Mouse (Mus musculus): Measurements from ENCODE around the gene Slc11a2.
A peak's percentile ranks its signal among the peaks of the same experiment; 100 is the strongest.

The Slc11a2 gene

DNA sequence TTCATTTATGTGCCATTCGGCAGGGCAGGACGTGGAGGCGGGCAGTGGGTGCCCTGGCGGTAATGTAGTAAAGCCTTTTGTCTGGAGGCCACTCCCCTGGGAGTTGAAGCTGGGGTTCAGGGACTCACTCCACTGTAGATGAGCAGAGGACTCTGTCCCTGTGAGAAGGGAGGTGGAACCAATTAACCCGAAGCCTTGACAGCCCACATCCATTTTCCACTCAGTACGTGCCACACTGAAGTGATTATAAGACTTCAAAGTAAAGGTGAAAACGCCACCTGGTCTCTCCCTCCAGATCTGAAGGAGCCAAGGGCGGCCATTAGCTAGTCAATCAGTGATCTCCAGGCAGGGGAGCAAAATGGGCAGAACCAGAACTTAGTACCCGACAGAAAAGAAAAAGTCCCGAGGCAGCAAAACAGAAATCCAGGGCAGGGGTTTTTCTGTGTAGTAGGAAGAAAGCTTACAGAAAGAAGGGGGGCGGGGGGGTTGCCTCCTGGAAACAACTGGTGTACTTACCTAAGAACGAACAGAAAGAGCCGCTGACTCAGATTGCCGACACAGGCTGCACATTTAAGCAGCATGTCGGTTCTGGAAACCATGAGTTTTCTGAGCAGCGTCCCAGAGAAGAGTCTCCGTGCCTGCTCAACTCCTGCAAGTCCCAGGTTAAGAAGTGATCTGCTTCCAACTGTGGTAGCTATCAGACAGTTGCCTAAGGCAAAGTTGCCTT lies at the start of gene Slc11a2:
TSS of gene Slc11a2 (minus strand) at position 677 of the 727 bp plus-strand sequence.
- DNase-seq = no peak

DNA sequence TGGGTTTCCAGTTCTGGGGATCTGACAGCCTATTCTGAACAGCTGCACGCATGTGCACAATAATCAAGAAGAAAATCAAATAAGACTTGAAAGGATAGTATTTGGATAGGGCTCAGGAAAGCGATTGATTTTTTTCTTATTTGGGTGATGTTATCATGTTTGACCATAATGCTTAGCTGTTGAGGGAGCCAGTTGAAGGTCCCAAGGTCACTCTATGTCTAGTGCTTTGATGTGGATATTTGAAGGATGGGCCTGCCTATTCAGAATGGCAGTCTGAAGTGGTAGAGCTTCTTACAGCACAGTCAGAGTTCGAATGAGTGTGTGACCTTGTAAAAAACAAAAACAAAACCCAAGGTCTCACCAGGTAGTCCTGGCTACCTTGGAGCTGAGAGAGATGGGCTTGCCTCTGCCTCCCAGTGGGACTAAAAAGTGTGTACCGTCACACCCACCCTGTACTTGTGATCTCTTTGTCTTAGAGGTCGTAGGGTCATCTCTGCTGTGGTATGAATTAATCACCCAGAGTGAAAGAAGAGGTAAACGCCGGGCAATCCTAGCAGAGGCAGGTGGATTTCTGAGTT lies 49.1 kb upstream of the Slc11a2 start:
- no peak for DNase-seq

DNA sequence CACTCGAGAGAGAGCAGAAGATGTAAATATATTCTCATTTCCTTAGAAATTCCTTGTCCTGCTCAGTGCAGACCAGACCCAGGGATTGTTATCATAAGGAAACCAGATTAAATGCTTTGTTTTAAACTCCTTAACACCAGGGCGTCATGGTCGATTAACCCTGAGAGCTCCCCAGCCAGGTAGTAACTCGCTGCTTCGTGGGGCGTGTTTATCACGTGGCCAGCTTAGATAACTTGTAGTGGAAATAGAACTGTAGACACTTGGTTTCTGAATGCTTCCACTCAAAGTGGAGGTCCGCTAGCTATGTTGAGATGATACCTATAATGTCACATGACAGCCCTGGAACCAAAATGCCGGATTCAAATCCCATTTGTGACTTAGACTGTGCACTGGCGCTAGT lies 45.2 kb upstream of the Slc11a2 start:
- no peak for DNase-seq

DNA sequence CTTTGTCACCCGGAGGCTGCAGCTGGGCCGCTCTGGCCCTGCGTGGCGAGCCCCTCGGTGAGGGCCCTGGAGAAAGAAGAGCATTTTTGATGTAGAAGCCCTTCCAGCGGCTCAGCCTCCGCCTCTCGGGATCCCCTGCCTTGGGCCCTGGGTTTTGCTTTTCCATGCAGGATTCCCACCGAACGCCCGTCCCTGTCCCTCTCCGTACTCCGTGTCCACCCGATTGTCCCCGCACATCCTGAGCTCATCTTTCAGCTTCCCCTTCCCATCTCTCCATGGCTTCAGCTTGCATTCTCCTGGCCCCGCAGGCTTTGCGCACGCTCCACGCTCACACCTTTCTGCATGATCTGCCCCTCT lies 44.3 kb upstream of the Slc11a2 start:
- DNase-seq = no peak

DNA sequence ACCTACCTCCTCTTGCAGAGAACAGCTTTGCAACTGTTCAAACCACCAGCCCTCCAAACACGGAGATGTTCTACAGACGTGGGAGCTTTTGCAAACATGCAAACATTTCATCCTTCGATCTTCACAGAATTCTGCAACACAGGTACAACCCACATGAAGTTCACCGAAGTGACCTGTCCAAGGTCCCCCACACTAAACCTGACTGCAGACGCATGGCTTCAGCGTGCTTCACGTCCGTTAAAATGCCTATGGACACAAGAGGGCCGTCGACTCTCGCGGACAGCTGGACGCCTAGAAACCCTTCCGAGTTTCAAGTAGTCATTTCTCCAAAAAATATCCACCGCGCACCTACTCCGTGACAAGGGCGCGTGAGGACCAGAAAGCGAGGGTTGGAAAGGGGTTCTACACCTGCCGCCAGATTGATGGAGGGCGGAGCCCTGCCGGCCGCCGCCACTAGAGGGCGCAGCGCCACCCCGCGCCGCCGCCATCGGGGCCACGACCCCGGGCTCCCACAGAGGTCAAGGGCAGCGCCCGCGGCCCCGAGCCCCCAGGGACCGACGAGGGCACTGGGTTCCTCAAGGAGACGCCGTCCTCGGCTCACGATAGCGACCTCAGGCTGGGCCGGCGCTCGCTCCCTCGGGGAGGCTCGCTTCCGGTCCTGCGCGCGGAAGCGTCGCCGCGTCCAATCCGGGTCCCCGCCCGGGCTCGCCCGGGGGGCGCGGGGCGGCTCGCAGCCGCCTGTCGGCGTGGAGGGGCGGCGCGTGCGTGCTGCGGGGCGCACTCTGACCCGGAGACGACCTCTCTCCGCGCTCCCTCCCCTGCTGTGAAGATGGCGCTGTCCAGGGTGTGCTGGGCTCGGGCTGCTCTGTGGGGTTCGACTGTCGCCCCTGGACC lies 43.7 kb upstream of the Slc11a2 start, which contains the start of gene Letmd1:
TSS of gene Letmd1 (plus strand) at position 729 of the 894 bp plus-strand sequence.
- DNase-seq = peak; percentile 90

DNA sequence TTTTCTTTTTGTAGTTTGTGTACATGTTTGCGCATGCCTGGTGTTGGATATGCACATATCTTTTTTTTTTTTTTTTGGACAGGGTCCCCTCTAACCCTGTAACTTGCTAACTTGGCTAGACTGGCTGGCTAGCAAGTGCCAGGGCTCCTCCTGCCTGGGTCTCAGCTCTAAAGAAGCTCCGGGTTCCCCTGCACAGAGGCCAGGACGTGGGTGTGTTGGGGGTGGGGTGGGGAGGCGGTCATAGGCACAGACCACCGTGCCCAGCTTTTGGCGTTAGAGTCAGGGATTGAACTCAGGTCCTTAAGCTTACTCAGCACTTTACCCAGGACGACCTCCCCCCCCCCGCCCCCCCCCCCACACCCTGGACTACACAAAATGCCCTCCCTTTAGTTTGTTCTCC lies 42.9 kb upstream of the Slc11a2 start:
- DNase-seq = no peak

DNA sequence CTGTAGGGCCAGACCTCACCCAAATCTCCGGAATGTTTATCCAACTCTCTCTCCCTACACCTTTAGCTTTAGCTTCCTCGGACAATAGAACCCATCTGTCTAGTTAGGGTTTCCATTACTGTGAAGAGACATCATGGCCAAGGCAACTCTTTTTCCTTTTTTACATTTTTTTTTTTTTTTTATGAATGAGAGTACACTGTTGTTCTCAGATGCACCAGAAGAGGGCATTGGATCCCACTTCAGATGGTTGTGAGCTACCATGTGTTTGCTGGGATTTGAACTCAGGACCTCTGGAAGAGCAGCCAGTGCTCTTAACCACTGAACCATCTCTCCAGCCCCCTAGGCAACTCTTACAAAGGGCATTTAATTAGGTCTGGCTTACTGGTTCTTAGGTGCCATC lies 40.6 kb upstream of the Slc11a2 start:
- no peak for DNase-seq

DNA sequence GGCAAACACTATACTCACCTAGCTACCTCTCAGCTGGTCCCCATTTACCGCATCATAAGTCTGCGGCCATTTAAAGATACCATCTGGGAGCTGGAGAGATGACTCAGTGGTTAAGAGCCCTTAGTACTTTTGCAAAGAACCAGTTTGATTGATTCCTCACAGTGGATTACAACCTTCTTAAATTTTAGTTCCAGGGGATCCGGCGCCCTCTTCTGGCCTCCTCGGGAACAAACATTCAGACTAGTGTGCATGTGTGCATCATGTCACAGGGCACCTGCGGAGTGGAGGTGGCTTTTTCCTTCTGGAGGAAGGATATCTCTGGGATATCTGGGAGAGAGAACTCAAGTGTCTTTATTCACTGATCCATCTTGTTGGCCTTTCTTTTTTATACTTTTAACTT lies 38.8 kb upstream of the Slc11a2 start:
- DNase-seq = peak; percentile 79

DNA sequence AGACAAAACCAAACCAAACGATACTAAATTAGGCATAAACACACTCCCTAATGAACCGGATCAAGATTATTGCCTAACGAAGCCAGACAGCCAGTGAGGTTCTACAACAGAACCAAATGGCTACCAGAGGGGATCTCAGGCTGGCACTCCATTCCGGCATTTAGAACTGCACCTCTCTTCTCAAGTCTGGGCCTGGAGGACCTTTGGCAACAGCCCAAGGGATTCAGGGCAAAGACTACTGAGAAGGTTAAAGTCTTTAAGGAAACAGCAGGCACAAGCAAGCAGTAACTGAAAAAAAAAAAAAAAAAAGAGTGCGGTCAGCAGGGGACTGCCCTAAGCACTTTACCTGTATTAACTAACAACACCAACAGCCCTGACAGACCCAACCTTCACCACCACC lies 37.2 kb upstream of the Slc11a2 start:
- no peak for DNase-seq

DNA sequence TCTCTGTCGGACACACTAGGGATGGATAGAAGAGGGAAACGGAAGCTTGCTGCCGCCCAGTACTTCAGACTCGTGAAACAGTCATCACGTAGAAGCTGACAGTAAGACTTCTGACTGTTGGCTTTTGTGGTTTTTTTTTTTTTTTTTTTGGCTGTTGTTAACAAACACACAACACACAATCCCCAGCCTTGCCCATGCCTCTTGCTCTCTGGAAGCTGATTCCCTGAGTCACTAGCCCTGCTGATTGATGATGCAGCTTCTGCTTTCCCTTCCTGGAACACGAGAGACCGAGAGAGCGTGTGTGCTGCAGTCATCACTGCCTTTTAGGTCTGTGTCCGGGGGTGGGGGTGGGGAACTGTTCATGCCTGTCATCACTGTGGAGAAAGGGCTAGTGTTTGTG lies 36.8 kb upstream of the Slc11a2 start:
- DNase-seq = no peak

DNA sequence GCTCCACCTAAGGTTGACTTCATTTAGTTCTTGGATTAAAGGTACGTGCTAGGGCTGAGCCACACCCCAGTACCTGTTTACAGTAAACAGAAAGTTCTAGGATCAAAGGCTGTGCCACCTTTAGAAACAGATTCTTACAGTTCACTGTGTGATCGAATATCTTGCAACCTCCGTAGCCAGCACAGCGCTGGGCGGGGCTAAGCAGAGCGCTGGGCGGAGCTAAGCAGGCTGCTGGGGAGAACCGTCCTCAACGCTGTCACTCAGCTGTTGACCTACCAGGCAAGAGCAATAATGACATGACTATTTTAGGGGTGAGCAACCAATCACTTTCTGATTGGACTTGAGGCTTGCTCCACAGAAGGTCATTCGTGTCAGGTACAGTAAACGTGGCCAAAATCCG lies 36.1 kb upstream of the Slc11a2 start:
- no peak for DNase-seq

DNA sequence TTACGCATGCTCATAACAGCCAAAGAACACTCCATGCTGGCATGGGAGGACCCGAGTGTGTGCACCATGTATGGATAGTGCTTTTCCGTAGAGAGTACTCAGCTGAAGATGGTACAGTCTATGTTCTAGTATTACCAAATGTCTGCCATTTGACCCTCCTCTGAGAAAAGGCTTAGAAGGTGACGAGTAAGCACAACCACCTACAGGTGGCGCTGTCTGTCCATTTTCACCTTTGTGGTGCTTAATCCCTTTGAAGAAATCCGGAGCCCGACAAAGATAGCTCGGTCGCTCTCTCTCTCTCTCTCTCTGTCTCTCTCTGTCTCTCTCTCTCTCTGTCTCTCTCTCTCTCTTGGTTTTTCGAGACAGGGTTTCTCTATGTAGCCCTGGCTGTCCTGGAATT lies 33.2 kb upstream of the Slc11a2 start:
- peak; percentile 69 for DNase-seq

DNA sequence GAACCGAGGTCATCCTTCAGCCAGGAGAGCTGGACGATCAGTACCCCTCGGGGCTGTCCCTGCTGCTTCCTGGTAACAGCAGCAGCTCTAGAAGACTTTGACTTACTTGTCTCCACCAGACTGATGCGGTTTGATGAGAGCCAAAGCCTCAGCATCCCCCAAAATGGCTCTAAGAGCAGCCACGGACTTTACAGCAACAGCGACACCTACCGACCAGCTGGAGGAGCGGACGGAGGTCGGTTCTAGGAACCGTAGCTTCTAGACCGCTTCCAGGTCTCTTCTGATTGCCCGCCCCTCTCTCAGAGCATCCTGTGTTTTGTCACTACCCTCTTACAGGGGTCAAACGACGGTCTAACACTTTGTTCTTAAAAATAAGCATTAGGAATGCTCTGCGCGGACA lies 32.5 kb upstream of the Slc11a2 start:
- peak; percentile 87 for DNase-seq

DNA sequence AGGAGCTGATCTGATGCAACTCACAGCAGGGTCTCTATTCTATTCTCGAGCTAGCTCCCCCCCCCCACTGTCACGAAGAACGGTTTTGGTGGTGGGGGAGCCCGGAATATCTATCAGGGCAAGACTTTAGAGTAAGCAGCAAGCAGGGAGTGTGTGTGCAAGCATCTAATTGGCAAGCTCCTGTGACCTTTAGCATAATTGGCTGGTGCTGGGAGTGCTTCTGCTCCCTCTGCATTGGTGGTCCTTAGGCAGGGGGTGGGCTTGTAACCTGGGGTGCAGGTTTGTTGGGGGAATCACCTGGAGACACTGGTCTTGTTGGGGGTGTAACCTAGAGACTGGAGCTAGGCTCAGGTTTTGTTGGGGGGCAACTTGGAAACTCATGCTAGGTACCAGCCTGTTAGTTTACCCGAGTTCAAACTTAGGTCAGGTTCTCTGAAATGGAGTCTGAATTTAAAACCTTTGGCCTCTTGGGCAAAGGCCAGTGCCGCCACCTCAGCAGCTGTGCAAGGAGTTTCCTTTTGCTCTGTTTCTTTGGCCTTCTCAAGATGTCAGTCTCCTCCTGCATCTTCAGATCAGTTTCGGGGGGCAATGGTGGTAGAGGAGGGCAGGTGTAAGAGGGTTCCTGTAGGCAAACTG lies 31.6 kb upstream of the Slc11a2 start:
- no peak for DNase-seq

DNA sequence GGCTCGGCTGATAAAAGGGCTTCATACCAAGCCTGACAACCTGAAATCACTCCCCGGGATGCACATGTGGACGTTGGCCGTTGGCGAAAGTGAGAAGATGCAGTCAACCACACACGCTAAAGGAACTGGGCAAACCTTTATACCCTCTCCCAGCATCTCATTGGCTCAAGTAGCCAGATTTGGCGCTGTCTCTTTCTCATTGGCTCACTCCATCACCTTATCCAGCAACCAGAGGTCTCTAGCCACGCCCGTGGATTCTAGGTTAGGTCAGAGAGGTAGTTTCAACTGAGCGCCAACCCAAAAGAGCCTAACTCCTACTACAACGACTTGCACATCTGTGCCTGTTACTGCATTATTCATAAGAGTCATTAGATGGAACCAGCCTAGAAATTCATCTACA lies 27.6 kb upstream of the Slc11a2 start:
- DNase-seq = no peak

DNA sequence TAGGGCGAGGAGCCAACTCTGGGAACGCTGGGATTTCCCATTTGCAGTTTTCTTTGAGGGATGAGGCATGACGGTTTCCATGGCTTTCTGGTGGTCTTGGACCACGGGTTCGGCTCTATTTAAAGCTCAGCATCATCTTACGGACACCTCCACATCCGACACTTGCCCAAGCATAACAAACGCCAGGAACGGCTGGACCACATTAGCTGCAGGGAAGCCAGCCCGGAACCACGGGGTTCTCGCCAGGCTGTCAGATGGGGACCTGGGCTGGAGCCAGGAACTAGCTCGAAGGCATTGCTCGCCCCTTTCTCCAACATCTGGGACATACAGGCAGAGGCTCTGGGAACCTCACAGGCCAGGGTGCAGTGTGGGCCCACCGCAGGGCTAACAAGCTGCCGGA lies 26.4 kb upstream of the Slc11a2 start:
- peak; percentile 50 for DNase-seq

DNA sequence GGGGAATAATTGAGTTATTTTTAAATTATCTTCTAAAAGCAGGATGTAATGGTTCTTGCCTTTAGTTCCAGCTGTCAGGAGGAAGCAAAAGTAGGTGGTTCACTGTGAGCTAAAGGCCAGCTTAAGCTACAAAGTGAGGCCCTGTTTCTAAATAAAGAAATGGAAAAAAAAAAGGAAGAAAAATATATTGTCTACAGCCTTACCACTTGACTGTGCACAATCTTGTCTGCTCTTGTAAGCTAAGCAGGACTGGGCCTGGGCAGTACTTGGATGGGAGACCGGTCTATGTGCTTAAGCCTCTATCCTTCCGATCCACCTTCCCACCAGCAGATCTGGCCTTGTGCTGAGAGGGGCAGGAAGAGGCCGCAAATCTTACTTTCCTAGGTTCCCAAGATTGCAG lies 24.6 kb upstream of the Slc11a2 start:
- DNase-seq = no peak

DNA sequence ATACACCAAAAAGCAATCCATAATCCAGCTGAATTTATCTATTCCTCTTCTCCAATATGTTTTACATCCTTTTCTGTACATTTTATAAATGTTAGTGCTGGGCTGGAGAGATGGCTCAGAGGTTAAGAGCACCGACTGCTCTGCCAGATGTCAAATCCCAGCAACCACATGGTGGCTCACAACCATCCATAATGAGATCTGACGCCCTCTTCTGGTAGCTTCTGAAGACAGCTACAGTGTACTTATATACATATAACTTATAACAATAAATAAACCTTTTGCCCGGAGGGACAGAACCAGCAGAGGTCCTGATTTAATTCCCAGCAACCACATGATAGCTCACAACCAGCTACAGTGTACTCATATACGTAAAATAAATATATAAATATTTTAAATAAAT lies 23.7 kb upstream of the Slc11a2 start:
- DNase-seq = no peak

DNA sequence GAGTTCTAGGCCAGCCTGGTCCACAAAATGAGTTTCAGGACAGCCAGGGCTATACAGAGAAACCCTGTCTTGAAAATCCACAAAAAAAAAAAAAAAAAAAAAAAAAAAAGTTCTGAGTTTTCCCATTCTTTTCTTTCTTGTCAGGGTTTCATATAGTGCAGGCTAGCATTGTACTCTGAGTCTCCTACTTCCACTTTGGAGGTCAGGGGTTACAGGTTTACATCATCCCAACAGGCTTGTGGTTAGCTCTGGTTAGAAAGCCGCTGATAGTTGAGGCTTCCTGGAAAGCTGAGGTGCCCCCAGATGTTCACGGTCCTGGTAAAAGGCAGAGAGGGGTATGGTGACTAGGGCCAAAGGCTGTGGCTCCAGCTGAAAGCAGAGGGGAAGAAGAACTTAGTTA lies 22.0 kb upstream of the Slc11a2 start:
- DNase-seq = no peak

DNA sequence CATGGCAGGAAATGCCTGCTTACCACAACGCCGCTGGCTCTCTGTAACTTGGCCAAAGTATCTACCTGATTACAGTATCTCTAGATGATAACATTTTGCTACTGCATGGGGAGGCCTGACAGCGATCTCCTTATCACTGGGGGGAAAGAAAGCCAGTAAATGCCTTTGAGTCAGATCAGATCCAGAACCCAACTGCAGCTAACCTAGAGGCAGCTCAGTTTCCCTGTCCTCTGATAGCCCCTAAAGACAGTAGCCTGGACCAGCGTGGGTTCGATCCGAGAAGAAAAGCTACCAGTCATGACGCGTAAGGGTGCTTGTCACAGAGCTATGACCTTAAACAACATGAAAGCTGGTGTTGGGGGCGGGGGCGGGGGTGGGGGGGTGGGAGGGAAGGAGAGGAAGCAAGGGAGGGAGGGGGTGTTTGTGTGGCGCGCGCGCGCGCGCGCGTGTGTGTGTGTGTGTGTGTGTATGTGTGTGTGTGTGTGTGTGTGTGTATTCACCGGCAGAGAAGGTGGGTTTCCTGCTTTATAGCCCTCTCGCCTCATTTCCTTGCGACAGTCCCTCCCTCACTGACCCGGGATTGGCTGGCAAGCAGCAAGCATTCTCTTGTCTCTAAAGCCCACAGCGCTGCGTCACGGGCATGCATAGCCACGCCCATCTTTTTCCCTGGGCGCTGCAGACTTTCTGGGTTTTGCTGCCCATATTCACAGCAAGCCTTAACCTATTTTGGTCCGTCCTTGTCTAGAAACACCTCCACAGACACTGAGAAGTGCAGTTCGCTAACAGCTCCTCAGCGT lies 18.5 kb upstream of the Slc11a2 start:
- peak; percentile 78 for DNase-seq

DNA sequence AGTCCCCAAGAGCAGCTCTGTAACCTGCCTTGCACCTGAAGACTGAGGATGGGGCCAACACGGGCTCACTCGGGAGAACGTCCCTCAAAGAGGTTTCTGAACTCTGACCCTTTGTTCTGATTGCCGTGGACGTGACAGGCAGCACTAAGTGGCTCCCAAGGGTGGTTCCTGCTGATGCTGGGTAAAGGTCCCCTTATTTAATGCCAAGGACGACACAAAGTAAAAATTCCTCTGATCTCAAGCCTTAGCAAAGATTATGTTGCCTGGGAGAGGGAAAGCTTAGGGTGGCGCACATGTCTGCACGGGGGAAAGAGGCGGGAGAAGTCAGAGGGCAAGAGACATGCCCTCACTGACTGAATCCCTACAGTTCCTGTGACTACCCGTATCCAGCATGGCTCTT lies 11.6 kb upstream of the Slc11a2 start:
- no peak for DNase-seq

DNA sequence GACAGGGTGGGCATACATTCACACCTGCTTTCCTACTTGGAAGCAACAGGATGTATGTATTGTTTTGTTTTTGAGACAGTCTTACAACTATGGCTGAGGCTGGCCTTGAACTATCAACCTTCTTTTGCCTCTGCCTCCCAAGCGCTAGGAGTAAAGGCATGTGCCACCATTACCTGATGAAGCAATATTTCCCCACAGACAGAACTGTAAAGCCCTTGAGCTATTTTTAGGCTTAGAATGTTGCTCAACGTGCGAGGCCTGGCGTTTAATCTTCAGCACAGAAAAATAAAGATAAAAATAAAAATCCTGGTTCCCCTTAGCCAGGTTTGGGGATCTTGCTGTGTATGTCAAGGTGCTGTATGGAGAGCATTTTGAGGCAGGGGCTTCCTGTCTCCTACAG lies 11.2 kb upstream of the Slc11a2 start:
- DNase-seq = no peak

DNA sequence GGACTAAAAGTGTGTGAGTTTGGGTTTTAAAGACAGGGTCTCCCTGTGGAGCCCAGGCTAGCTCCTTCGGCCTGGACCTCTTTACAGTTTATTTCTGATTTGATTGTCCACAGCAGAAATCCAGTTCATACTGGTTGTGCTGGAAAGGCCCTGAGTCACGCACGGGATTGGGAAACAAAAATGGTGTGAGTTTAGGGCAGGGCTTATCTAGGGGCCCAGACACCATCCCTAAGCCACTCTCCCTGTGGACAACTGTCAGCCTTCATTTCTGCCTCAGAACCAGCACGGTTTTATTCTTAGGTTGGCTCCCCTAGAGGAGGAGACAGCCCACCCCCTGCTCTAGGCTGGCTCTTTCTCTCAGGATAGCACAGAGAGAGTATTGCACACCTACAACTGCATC lies 8.4 kb upstream of the Slc11a2 start:
- DNase-seq = no peak

Data from right cerebral cortex, postnatal 4 days (tissue).